Mouse (Mus musculus) lung, embryonic 15.5 days (tissue): ENCODE data around the gene Spock2. TPM values are rescaled to one million over a fixed set of nuclear protein-coding genes. Genes with fewer than 3 reads are reported as not detected.

Experiments used
- ATAC-seq: fragments of 200-750 bp; cut with Nextera tagmentation; 2 replicates; pipeline ENCODE4 v1.8.0; 2017; ENCODE audit warnings: moderate number of reproducible peaks, borderline replicate concordance; ENCODE audit not compliant: low FRiP score, low TSS enrichment; ENCODE audit errors: extremely low read depth
- H3K27ac ChIP-seq: fragments of 300-500 bp; sonication (generic); 2 replicates; pipeline ENCODE4 v1.5.1; 2015; ENCODE audit warnings: moderate library complexity, mild to moderate bottlenecking, inconsistent platforms
- H3K27me3 ChIP-seq: fragments of 300-500 bp; sonication (generic); 2 replicates; pipeline ENCODE4 v1.6.1; 2015; ENCODE audit warnings: inconsistent platforms
- H3K36me3 ChIP-seq: fragments of 300-500 bp; sonication (generic); 2 replicates; pipeline ENCODE4 v1.6.1; 2015; ENCODE audit warnings: inconsistent platforms
- H3K4me1 ChIP-seq: fragments of 300-500 bp; sonication (generic); 2 replicates; pipeline ENCODE4 v1.6.1; 2015; ENCODE audit warnings: inconsistent platforms
- H3K4me2 ChIP-seq: fragments of 300-500 bp; sonication (generic); 2 replicates; pipeline ENCODE4 v1.6.1; 2015; ENCODE audit warnings: inconsistent platforms, mild to moderate bottlenecking, moderate library complexity
- H3K4me3 ChIP-seq: fragments of 300-500 bp; sonication (generic); 2 replicates; pipeline ENCODE4 v1.5.1; 2015; ENCODE audit warnings: mild to moderate bottlenecking, inconsistent platforms
- H3K9ac ChIP-seq: fragments of 300-500 bp; sonication (generic); 2 replicates; pipeline ENCODE4 v1.6.1; 2015; ENCODE audit warnings: inconsistent platforms
- H3K9me3 ChIP-seq: fragments of 300-500 bp; sonication (generic); 2 replicates; pipeline ENCODE4 v1.6.1; 2016; ENCODE audit warnings: inconsistent platforms
- WGBS: fragments of 180-500 bp; shearing (Covaris S2); methylation state at CpG from one replicate; pipeline ENCODE4 v1.1.7; 2015; 5-methylcytosine and 5-hydroxymethylcytosine counted together
- polyA plus RNA-seq: library from polyadenylated mRNA; unstranded; fragments of >200 nt; fragmentation: Nextera tagmentation; extraction: Ambion mirVana; gene quantifications from 2 replicates; pipeline ENCODE4 v1.2.1, GENCODE M21; 2015

Spock2 gene
- 2.2 and 4.4 TPM in 2 replicates for polyA plus RNA-seq

DNA sequence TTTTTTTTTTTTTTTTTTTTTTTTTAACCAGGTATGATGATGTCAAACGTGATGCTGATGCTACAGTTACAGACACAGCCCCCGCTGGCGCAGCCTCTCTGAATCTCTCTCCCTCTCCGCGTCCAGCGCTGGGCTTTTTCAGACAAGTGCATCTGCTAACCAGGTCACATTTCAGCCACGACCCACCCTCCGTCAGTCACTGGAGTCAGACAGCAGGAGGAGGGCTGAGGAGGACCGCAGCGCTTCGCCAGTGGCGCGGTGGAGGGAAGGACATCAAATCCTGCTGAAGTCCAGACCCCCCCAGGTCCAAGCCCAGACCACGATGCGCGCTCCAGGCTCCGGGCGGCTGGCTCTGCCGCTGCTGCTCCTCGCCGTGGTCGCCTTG lies at the start of gene Spock2:
Spock2 (plus strand) TSS at position 74 of the 385 bp plus-strand sequence.
- WGBS = under 1% methylated on average over 22 of the region's 22 CpGs
- no peaks in the 10 kb centered on the region for H3K36me3 ChIP-seq
- H3K4me3 ChIP-seq = peak within 1 kb of the TSS; percentile 51
- peak within 1 kb of the TSS; percentile 38 for H3K9ac ChIP-seq
- peak within 1 kb of the TSS; percentile 100 for H3K4me2 ChIP-seq
- H3K27me3 ChIP-seq = peaks cover 55% of the 10 kb centered on the region
- H3K27ac ChIP-seq = no peak within 1 kb of the TSS
- H3K9me3 ChIP-seq = no peaks in the 10 kb centered on the region
- H3K4me1 ChIP-seq = peaks cover 20% of the 10 kb centered on the region
- ATAC-seq = no peak; the same call in 1 of the 2 replicates

DNA sequence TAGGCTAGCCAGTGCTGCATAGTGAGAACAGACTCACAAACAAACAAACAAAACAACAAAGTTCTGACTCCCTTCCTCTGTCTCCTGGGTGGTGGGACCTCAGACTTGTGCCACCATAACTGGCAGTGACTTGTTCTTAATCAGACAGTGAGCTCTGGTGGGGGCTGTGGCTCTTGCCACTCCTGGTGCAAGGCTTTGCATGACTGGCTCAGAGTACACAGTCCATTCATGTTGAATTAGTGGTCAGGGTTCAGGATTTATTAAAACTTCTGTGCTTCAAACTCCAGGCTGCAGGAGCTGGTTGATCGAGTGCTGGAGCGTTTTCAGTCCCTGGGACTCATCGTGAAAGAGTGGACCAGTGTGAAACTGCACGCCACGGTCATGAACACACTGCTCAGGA lies 43.8 kb upstream of the Spock2 start:
- H3K4me3 ChIP-seq = no peak overlapping the region
- H3K9me3 ChIP-seq = 0 out of 2 replicates have a peak, but pooled peaks cover 5% of the 10 kb centered on the region
- no peak overlapping the region for H3K9ac ChIP-seq
- 87% methylated on average over 5 of the region's 5 CpGs for WGBS
- no peaks in the 10 kb centered on the region for H3K4me1 ChIP-seq
- ATAC-seq = no peak
- no peaks in the 10 kb centered on the region for H3K27me3 ChIP-seq
- no peak overlapping the region for H3K27ac ChIP-seq
- H3K36me3 ChIP-seq = peaks cover 3% of the 10 kb centered on the region; the same call in 1 of the 2 replicates
- no peak overlapping the region for H3K4me2 ChIP-seq

DNA sequence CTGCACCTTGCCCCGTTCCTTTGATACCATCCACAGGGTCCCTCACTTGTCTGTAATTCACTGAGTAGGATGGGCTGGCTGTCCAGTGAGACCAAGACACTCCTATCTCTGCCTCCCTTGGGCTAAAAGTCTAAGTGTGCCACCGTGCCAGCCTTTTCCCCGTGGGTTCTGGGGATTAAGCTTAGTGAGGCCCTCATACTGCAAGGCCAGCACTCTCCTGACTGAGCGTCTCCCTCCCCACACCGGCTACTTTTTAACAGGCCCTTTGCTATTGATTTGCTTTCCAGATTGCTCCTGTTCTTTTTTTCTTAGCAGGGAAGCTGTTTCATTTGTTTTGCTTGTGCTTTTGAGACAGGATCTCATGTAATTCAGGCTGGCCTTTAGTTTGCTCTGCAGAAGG lies 43.1 kb upstream of the Spock2 start:
- Histone ChIP-seq H3K9ac (no peak overlapping the region), H3K36me3 (no peaks in the 10 kb centered on the region), H3K9me3 (no peaks in the 10 kb centered on the region), H3K4me3 (no peak overlapping the region), H3K4me1 (no peaks in the 10 kb centered on the region), H3K4me2 (no peak overlapping the region), H3K27me3 (no peaks in the 10 kb centered on the region), H3K27ac (no peak overlapping the region)
- 38% methylated on average over 5 of the region's 5 CpGs for WGBS
- ATAC-seq = no peak

DNA sequence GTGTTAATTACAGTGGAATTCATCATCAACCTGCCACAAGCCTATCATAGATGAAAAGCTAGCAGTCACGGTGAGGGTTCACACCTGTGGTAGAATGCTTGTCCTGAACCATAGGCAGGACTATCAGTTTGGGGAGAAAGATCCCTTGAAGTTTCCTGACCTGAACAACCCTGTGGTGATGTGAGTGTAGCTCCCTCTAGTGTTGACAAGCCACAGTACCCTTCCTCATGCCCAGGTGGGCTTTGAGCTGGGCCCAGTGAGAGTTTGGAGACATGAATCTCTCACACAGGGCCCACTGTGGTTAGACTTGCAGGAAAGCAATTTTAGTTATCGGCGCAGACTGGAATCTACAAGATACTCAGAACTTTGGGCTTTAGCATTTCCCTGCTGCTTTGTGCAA lies 39.5 kb upstream of the Spock2 start:
- Histone ChIP-seq H3K36me3 (no peaks in the 10 kb centered on the region), H3K9me3 (no peaks in the 10 kb centered on the region), H3K4me3 (no peak overlapping the region), H3K9ac (no peak overlapping the region), H3K27me3 (no peaks in the 10 kb centered on the region), H3K27ac (no peak overlapping the region), H3K4me2 (no peak overlapping the region), H3K4me1 (no peaks in the 10 kb centered on the region)
- 64% methylated on average over 3 of the region's 3 CpGs for WGBS
- no peak for ATAC-seq

DNA sequence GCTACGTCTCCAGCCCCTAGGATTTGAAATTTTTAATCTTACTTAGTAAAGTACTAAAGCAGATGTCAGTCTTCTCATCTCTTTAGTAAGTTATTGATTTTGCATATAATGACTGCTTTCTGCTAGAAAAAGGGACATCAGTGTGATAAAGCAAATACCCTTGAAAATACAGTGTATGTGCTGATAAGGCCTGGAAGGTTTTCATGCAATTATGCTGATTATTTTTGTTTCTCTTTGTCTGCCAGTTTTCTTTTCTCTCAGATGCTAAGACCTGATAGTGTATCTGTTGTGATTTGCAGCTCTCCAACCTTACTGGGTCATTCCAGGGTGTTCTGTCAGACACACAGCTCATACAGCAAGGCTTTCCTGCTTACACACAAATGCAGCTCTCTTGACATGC lies 30.9 kb upstream of the Spock2 start:
- no peaks in the 10 kb centered on the region for H3K36me3 ChIP-seq
- peaks cover 23% of the 10 kb centered on the region for H3K4me1 ChIP-seq
- H3K27ac ChIP-seq = no peak overlapping the region
- no peaks in the 10 kb centered on the region for H3K9me3 ChIP-seq
- no peak overlapping the region for H3K4me2 ChIP-seq
- H3K4me3 ChIP-seq = no peak overlapping the region
- 81% methylated on average over 1 of the region's 1 CpGs for WGBS
- ATAC-seq = no peak
- no peaks in the 10 kb centered on the region for H3K27me3 ChIP-seq
- H3K9ac ChIP-seq = no peak overlapping the region

DNA sequence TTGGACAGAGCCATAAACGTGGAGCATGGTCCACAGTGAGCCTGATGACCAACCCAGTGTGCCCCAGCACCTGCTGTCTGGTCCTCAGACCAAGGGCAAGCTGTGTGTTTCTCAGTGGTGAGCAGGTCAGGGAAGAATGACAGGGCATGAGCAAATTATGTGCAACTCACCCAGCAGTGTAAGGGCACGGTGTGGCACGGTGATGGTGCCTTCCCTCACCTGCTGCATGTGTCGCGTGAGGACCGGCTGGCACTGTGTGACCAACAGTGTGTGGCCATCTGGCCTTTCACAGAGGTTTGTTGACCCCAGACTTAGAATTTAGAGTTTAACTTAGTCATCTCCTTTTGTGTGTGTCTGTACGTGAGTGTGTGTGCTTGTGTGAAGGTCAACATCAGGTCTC lies 28.8 kb upstream of the Spock2 start:
- Histone ChIP-seq H3K4me2 (no peak overlapping the region), H3K9me3 (no peaks in the 10 kb centered on the region), H3K36me3 (no peaks in the 10 kb centered on the region), H3K27me3 (no peaks in the 10 kb centered on the region), H3K9ac (no peak overlapping the region), H3K4me1 (peaks cover 43% of the 10 kb centered on the region), H3K27ac (no peak overlapping the region), H3K4me3 (no peak overlapping the region)
- 87% methylated on average over 7 of the region's 7 CpGs for WGBS
- no peak for ATAC-seq

DNA sequence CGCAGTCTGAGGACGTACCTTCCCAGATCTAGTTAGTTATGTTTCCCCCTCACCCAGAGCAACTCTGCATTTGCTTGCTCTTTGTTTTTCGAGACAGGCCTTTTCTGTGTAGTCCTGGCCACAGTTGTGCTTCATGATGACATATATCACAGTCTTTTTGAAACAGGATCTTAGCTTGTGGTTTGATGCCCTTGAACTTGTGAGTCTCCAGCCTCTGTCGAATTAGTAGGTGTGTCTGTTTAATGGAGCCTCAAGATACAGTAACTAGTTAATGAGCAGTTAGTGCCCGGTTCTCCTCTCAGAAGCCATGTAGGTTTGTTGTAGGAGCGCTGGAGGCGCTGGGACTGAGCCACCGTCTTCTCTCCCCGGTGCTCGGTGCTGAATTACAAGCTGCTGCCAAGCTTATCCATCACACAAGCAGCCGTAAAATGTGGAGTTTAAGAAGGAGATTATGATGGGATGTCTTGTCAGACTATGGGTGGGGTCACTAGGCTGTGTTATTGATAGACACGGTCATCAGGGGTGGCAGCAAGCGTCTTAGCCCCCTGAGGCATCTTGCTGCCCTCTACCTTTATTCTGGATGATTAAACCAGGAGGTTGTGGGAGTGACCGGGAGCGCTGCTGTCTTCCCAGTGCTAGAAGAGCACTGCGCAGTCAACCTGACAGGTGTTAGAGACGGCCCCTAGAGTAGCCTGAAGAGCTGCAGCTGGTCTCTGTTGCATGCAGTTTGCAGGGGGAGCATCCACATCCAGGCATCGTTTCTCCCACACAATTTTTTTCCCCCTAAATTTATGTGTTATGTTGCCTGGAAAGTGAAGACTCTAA lies 28.1 kb upstream of the Spock2 start:
- Histone ChIP-seq H3K4me3 (no peak overlapping the region), H3K4me1 (peaks cover 45% of the 10 kb centered on the region), H3K27ac (0 out of 2 replicates have a peak overlapping the region, but pooled peaks have one; percentile 15), H3K9me3 (no peaks in the 10 kb centered on the region), H3K9ac (no peak overlapping the region), H3K36me3 (no peaks in the 10 kb centered on the region), H3K4me2 (0 out of 2 replicates have a peak overlapping the region, but pooled peaks have one; percentile 1), H3K27me3 (no peaks in the 10 kb centered on the region)
- WGBS = 43% methylated on average over 18 of the region's 18 CpGs
- peak; percentile 53; the same call in 1 of the 2 replicates for ATAC-seq

DNA sequence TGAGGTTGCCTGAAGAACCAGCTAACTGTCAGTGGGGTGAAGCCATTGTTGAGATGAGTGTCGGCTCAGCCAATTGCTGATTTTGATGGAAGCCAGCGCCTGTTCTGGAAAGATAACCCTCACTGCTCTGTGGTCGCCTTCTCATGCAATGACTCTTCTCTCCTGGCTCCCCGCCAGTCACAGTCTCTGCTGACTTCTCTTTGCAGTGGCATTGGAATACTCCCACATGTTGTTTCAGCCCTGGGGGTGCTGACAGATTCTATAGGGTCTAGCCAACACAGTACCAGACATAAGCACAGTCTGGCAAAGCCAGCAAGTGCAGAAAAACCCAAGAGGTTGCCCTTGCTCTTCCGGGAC lies 27.5 kb upstream of the Spock2 start:
- Histone ChIP-seq H3K27ac (0 out of 2 replicates have a peak overlapping the region, but pooled peaks have one; percentile 15), H3K4me2 (0 out of 2 replicates have a peak overlapping the region, but pooled peaks have one; percentile 1)

DNA sequence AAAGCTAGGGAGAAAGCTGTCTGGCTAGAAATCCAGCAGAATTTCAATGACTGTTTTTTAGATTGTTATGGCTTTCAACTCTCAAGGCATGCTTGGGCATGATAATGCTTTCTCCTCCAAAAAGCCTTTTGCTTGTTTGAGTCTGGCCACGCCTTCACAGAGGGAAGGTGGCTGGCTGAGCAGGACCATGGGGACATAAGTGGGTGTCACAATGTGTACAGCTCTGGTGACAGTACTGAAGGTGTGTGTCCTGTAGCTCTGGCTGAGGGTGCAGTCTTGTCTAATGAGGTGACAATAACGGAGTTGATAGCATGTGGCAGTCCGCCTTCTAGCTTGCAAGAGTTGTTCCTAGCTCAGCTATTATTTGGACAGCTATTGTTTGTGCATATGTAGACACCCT lies 25.8 kb upstream of the Spock2 start:
- Histone ChIP-seq H3K9me3 (no peaks in the 10 kb centered on the region), H3K4me2 (no peak overlapping the region), H3K27ac (0 out of 2 replicates have a peak overlapping the region, but pooled peaks have one; percentile 41), H3K27me3 (no peaks in the 10 kb centered on the region), H3K4me1 (peaks cover 45% of the 10 kb centered on the region), H3K4me3 (no peak overlapping the region), H3K9ac (no peak overlapping the region), H3K36me3 (no peaks in the 10 kb centered on the region)
- 62% methylated on average over 3 of the region's 3 CpGs for WGBS
- no peak for ATAC-seq

More for the DNA sequence above, 27.5 kb upstream of the Spock2 start:
- ATAC-seq = peak; percentile 82
- 39% methylated on average over 5 of the region's 5 CpGs for WGBS
- peaks cover 45% of the 10 kb centered on the region for H3K4me1 ChIP-seq
- H3K36me3 ChIP-seq = no peaks in the 10 kb centered on the region
- no peak overlapping the region for H3K9ac ChIP-seq
- H3K4me3 ChIP-seq = no peak overlapping the region
- H3K9me3 ChIP-seq = no peaks in the 10 kb centered on the region
- no peaks in the 10 kb centered on the region for H3K27me3 ChIP-seq

DNA sequence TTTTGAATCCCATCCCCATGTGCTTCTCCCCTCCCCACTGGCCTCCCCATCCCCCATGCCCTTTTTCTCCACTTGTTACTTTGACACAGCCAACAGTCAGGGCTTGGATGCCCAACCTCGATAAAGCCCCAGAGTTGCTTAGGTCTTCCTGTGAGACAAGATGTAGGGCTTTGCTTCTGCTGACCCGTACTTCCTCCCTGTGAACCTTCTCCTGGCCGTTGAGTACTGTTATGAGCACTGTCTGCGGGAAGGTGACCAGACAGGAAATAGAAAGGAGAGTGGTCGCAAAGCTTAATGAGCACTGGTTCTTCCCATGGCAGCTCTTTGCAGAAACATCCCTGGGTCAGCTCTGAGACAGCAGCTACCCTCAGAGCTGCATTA lies 25.4 kb upstream of the Spock2 start:
- Histone ChIP-seq H3K27me3 (no peaks in the 10 kb centered on the region), H3K27ac (peak overlapping the region; percentile 41), H3K4me2 (no peak overlapping the region), H3K4me3 (no peak overlapping the region), H3K9me3 (no peaks in the 10 kb centered on the region), H3K4me1 (peaks cover 45% of the 10 kb centered on the region), H3K36me3 (no peaks in the 10 kb centered on the region), H3K9ac (no peak overlapping the region)
- ATAC-seq = no peak
- WGBS = 18% methylated on average over 5 of the region's 5 CpGs

DNA sequence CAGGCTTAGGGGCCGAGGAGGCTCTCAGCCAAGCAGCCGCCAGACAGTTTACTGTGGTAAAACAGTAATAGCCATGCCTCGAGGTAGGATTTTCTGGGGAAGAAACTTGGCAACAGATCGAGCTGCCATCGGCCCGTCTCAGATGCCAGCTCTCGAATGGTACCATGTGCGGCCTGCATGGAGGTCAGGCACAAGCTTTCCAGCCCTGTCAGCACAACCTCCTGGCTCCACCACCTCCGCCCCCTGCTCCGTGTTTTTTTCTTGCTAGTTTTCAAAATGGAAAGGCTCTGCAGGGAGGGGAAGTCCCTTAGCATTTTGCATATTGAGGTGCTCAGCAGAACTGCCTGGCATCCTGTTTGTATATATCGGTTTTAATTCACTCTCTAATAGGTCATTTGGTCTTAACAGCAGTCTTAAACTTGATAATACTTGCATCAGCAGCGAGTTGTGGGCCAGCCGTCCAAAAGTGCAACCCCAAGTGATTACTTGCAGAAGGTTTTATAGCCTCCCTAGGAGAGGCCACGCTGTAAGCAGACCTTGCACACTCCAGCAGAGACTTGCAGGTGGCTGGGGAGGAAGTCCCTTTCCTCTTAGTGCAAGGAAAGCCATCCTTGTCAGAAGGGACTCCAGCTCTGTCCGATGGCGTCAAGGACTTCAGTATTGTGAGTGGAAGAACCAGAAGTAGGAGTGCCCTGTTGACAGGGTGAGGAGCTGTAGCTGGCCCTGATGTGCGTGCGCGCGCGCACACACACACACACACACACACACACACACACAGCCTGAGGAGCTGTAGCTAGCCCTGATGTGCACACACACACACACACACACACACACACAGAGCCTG lies 24.8 kb upstream of the Spock2 start:
- Histone ChIP-seq H3K27ac (peak overlapping the region; percentile 41), H3K4me3 (no peak overlapping the region), H3K4me2 (no peak overlapping the region), H3K36me3 (no peaks in the 10 kb centered on the region), H3K4me1 (peaks cover 45% of the 10 kb centered on the region), H3K9ac (no peak overlapping the region), H3K27me3 (no peaks in the 10 kb centered on the region), H3K9me3 (no peaks in the 10 kb centered on the region)
- WGBS = 48% methylated on average over 21 of the region's 21 CpGs
- no peak for ATAC-seq

DNA sequence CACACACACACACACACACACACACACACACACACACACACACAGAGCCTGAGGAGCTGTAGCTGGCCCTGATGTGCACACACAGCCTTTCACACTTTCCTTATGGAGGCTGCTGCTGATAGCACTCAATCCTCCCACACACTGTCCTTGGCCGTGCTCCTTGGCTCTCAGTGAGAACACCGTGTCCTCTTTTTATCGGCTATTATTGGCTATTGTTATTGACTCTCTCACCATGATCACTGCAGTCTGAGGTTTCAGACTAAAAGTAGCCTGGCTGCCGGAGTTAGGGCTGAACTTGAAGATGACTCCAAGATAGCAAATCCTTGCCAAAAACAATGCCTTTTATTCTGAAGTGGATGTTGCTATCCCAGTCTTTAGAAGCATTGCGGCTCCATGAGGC lies 24.1 kb upstream of the Spock2 start:
- WGBS = 28% methylated on average over 5 of the region's 5 CpGs
- Histone ChIP-seq H3K9ac (no peak overlapping the region), H3K9me3 (no peaks in the 10 kb centered on the region), H3K4me1 (peaks cover 45% of the 10 kb centered on the region), H3K36me3 (no peaks in the 10 kb centered on the region), H3K27me3 (no peaks in the 10 kb centered on the region), H3K4me3 (no peak overlapping the region), H3K4me2 (no peak overlapping the region), H3K27ac (no peak overlapping the region)
- ATAC-seq = peak; percentile 27; the same call in 1 of the 2 replicates
